Mouse (Mus musculus) hindbrain, embryonic 16.5 days (tissue): ENCODE measurements around the gene Saa2. TPM values are rescaled to one million over a fixed set of nuclear protein-coding genes. Genes with fewer than 3 reads are reported as not detected.
A peak's percentile ranks its signal among the peaks of the same experiment; 100 is the strongest.

Source experiments
- ATAC-seq: fragments of 200-750 bp; cut with Nextera tagmentation; 2 replicates; pipeline ENCODE4 v1.8.0; 2017; ENCODE audit warnings: moderate TSS enrichment, moderate library complexity
- H3K27ac ChIP-seq: fragments of 300-500 bp; sonication (generic); 2 replicates; pipeline ENCODE4 v1.5.1; 2014; ENCODE audit warnings: low read depth, mild to moderate bottlenecking, control low read depth, low read length, moderate library complexity
- H3K27me3 ChIP-seq: fragments of 300-500 bp; sonication (generic); replicated peaks from 2 replicates; pipeline ENCODE4 v1.6.1; 2014; ENCODE audit warnings: low read length; ENCODE audit not compliant: control insufficient read depth, insufficient read depth
- H3K36me3 ChIP-seq: fragments of 300-500 bp; sonication (generic); 2 replicates; pipeline ENCODE4 v1.6.1; 2014; ENCODE audit warnings: mild to moderate bottlenecking, low read length, moderate library complexity, mixed read lengths; ENCODE audit not compliant: control insufficient read depth, insufficient read depth
- H3K4me1 ChIP-seq: fragments of 300-500 bp; sonication (generic); 2 replicates; pipeline ENCODE4 v1.6.1; 2014; ENCODE audit warnings: low read depth, low read length; ENCODE audit not compliant: control insufficient read depth, insufficient read depth
- H3K4me2 ChIP-seq: fragments of 300-500 bp; sonication (generic); 2 replicates; pipeline ENCODE4 v1.6.1; 2014; ENCODE audit warnings: mild to moderate bottlenecking, low read length, control low read depth, moderate library complexity
- H3K4me3 ChIP-seq: fragments of 300-500 bp; sonication (generic); 2 replicates; pipeline ENCODE4 v1.5.1; 2014; ENCODE audit warnings: mild to moderate bottlenecking, low read length, control low read depth, moderate library complexity
- H3K9ac ChIP-seq: fragments of 300-500 bp; sonication (generic); 2 replicates; pipeline ENCODE4 v1.6.1; 2014; ENCODE audit warnings: low read depth, mild to moderate bottlenecking, control low read depth, low read length, moderate library complexity
- H3K9me3 ChIP-seq: fragments of 300-500 bp; sonication (generic); 2 replicates; pipeline ENCODE4 v1.6.1; 2014; ENCODE audit warnings: mild to moderate bottlenecking, low read length, moderate library complexity; ENCODE audit not compliant: control insufficient read depth
- WGBS: fragments of 180-500 bp; shearing (Covaris S2); extraction: QIAGEN DNeasy Blood & Tissue Kit; methylation state at CpG from one replicate; pipeline ENCODE4 v1.1.7; 2014; 5-methylcytosine and 5-hydroxymethylcytosine counted together
- polyA plus RNA-seq: library from polyadenylated mRNA; unstranded; fragments of >200 nt; fragmentation: Nextera tagmentation; extraction: Ambion mirVana; gene quantifications from 2 replicates; pipeline ENCODE4 v1.2.1, GENCODE M21; 2015

Gene Saa2
- 0.57 and 0.58 TPM in 2 replicates for polyA plus RNA-seq

GRCm38 (mm10) chr7:46751490-46751889 lies at the start of gene Saa2:
TSS of gene Saa2 (plus strand) at chr7:46751790.
- Histone ChIP-seq H3K4me2 (no peak within 1 kb of the TSS), H3K9me3 (no peaks in the 10 kb centered on the region), H3K4me1 (no peaks in the 10 kb centered on the region), H3K36me3 (no peaks in the 10 kb centered on the region), H3K27ac (no peak within 1 kb of the TSS), H3K4me3 (no peak within 1 kb of the TSS), H3K27me3 (no peaks in the 10 kb centered on the region), H3K9ac (no peak within 1 kb of the TSS)
- ATAC-seq: no peak
- 74% methylated on average over 3 of the region's 3 CpGs for WGBS

DNA sequence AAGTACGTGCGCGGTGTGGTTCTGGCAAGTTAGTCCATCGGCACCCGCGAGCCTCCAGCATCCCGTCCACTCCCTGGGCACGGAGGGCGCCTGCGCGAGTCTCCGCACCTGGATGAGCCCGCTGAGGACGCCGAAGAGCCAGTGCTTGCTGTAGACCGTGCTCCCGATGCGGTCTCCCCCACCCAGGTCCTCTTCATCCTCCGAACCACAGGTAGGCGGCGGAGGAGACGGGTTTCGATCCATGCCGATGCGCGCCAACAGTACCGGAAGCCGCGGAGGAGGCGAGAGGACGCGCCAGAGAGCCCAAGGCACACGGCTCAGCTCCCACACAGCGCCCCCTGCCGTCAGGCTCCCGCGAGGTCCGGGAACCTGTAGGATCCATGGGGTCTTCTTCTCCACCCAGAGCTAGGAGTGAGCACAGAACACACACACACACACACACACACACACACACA lies 41.2 kb upstream of the Saa2 start, which contains the start of gene Saal1:
Gene Saal1 (minus strand): TSS at position 291 of the 455 bp plus-strand sequence.
- Histone ChIP-seq H3K27me3 (no peaks in the 10 kb centered on the region), H3K9ac (peak within 1 kb of the TSS; percentile 79), H3K27ac (peak within 1 kb of the TSS; percentile 76), H3K9me3 (no peaks in the 10 kb centered on the region), H3K4me2 (peak within 1 kb of the TSS; percentile 55), H3K4me1 (peaks cover 7% of the 10 kb centered on the region), H3K36me3 (peaks cover 5% of the 10 kb centered on the region; the same call in 1 of the 2 replicates), H3K4me3 (peak within 1 kb of the TSS; percentile 76)
- peak; percentile 98 for ATAC-seq
- 0% methylated on average over 36 of the region's 38 CpGs for WGBS

GRCm38 (mm10) chr7:46712250-46712649 lies 39.3 kb upstream of the Saa2 start:
- Histone ChIP-seq H3K4me2 (no peak overlapping the region), H3K4me1 (peaks cover 7% of the 10 kb centered on the region), H3K9me3 (no peaks in the 10 kb centered on the region), H3K27me3 (no peaks in the 10 kb centered on the region), H3K36me3 (no peaks in the 10 kb centered on the region), H3K4me3 (no peak overlapping the region), H3K9ac (no peak overlapping the region), H3K27ac (no peak overlapping the region)
- WGBS: 75% methylated on average over 6 of the region's 6 CpGs
- ATAC-seq: no peak

DNA sequence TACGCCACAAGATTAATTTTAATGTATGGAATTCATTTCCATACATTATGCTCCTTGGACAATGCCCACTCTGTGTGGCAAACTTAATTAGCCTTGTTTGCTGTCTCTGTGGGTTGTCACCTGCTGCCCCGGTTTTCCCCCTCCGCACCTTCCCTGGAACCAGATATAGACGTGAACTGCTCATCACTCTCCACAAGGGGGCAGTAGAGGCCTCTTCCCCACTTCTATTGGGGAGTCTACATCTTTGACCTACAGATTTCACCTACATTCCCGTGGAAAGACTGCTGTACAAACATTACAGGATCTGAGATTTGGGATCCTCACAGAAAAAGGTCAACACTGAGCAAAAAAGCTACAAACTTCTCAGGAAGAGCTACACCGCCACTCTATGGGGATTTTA lies 37.1 kb upstream of the Saa2 start:
- H3K4me2 ChIP-seq: no peak overlapping the region
- H3K27me3 ChIP-seq: no peaks in the 10 kb centered on the region
- ATAC-seq: no peak
- H3K4me3 ChIP-seq: no peak overlapping the region
- H3K27ac ChIP-seq: no peak overlapping the region
- H3K4me1 ChIP-seq: peaks cover 3% of the 10 kb centered on the region
- WGBS: 35% methylated on average over 6 of the region's 6 CpGs
- no peaks in the 10 kb centered on the region for H3K36me3 ChIP-seq
- no peak overlapping the region for H3K9ac ChIP-seq
- no peaks in the 10 kb centered on the region for H3K9me3 ChIP-seq

DNA sequence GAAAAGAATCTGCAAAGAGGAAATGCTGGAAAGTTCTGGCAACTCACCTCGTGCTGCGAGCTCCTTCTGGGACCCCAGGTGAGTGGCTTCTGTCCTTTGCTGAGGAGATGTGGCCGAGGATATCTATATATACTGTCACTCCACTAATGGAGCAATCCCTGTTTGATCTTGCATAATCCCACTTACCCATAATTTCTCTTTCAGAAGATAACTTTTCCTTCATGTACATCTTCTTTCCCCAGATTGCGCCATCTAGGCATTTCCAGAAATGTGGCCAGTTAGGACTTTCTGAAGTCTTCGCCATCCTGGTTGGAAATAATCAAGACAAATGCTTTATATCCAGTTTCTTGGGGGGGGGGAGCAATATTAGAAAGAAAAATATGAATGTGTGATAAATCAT lies 36.0 kb upstream of the Saa2 start, which contains the start of gene Saa3:
Gene Saa3 (minus strand): TSS at position 101 of the 400 bp plus-strand sequence.
- H3K9ac ChIP-seq: no peak within 1 kb of the TSS
- H3K27ac ChIP-seq: no peak within 1 kb of the TSS
- no peak for ATAC-seq
- no peaks in the 10 kb centered on the region for H3K9me3 ChIP-seq
- no peak within 1 kb of the TSS for H3K4me2 ChIP-seq
- no peaks in the 10 kb centered on the region for H3K36me3 ChIP-seq
- 90% methylated on average over 5 of the region's 5 CpGs for WGBS
- H3K4me3 ChIP-seq: no peak within 1 kb of the TSS
- H3K4me1 ChIP-seq: no peaks in the 10 kb centered on the region
- no peaks in the 10 kb centered on the region for H3K27me3 ChIP-seq

DNA sequence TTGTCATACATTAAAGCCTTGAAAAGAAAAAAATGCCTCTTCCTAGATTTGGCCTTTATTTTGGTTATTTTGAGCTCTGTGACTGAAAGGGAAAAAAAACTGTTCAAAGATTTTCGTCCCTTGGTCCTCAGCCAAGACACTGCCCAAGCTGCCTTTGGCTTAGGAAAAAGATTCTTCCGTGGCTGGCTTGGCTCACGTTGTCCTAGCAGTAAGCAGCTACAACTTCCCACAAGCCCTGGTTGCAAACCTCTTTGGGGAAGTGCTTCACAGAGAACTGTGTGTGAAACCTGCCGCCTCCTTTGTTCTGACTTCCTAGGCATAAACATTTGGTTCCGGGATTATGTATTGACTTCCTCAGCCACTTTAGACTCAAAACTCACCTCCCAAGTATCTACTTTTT lies 34.7 kb upstream of the Saa2 start:
- Histone ChIP-seq H3K9me3 (no peaks in the 10 kb centered on the region), H3K4me1 (no peaks in the 10 kb centered on the region), H3K4me2 (no peak overlapping the region), H3K9ac (no peak overlapping the region), H3K27me3 (no peaks in the 10 kb centered on the region), H3K27ac (no peak overlapping the region), H3K4me3 (no peak overlapping the region), H3K36me3 (no peaks in the 10 kb centered on the region)
- WGBS: 55% methylated on average over 5 of the region's 5 CpGs
- ATAC-seq: no peak

DNA sequence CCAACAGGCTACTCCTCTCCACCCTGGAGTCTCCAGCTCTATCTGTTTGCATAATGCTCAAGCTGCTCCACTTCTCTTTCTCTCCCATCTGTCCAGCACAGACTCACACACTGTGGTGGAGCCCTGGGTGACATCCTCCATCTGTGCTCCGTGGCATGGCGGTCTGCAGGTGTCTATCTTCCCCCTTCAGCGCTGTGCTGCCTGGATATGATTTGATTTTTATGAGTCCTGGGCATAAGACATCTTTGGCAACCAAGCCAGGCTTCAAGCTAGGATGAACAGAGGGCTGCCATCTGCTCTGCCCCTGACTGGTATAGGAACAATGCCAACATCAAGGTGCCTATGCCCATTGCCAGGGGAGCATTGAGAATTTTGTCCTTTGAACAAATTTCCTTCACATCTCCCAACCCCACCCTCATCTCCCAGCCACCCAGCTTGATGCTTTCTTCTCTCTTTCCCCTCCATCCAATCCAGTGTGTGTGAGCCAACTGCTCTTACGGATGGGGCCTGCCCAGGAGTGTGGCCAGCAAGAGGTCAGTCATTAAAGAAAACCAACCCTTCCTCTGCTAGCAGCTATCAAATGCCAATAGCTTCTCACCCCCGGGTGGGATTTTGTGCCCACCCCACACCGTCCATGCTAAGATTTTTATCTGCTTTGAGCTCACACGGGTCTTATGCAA lies 32.9 kb upstream of the Saa2 start:
- no peak overlapping the region for H3K4me2 ChIP-seq
- no peak overlapping the region for H3K4me3 ChIP-seq
- peak; percentile 93 for ATAC-seq
- H3K9me3 ChIP-seq: no peaks in the 10 kb centered on the region
- H3K27me3 ChIP-seq: no peaks in the 10 kb centered on the region
- H3K36me3 ChIP-seq: no peaks in the 10 kb centered on the region
- H3K4me1 ChIP-seq: no peaks in the 10 kb centered on the region
- no peak overlapping the region for H3K9ac ChIP-seq
- H3K27ac ChIP-seq: peak overlapping the region; percentile 59
- WGBS: 76% methylated on average over 7 of the region's 7 CpGs

GRCm38 (mm10) chr7:46719526-46719925 lies 32.1 kb upstream of the Saa2 start:
- Histone ChIP-seq H3K4me1 (no peaks in the 10 kb centered on the region), H3K27me3 (no peaks in the 10 kb centered on the region), H3K9ac (no peak overlapping the region), H3K4me3 (no peak overlapping the region), H3K36me3 (no peaks in the 10 kb centered on the region), H3K27ac (no peak overlapping the region), H3K9me3 (no peaks in the 10 kb centered on the region), H3K4me2 (no peak overlapping the region)
- ATAC-seq: no peak
- 82% methylated on average over 7 of the region's 7 CpGs for WGBS

DNA sequence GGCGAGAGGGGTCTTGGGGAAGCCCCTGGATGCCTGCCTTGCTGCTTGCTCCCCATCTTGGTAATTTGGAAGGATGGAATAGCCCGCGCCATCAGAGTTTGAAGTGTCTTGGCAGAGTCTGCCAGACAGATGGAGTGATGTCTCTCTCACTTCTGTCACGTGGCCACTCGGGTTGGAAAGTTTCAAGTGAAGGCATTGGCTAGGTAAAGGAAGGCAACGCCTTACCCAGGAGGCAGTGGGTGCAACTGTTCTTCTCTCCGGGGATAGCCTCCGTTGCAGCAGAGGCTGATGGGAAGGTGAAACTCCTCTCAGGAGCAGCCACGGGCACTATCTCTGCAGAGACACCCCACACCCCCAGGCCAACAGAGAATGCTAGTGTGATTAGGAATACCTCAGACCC lies 31.1 kb upstream of the Saa2 start:
- no peaks in the 10 kb centered on the region for H3K36me3 ChIP-seq
- no peak overlapping the region for H3K4me3 ChIP-seq
- H3K27ac ChIP-seq: no peak overlapping the region
- WGBS: 74% methylated on average over 9 of the region's 9 CpGs
- H3K9ac ChIP-seq: no peak overlapping the region
- no peaks in the 10 kb centered on the region for H3K27me3 ChIP-seq
- no peaks in the 10 kb centered on the region for H3K4me1 ChIP-seq
- no peak for ATAC-seq
- H3K4me2 ChIP-seq: no peak overlapping the region
- H3K9me3 ChIP-seq: no peaks in the 10 kb centered on the region
